Mouse (Mus musculus) right cerebral cortex, postnatal 10 days (tissue): ENCODE results near the gene Vmn1r170.
"Not testable (repeated sequence)": the region's sequence is repeated elsewhere in the genome, so short reads cannot be mapped to it uniquely, and the experiment has no call there.

Experiments used
- DNase-seq, 2 experiments: peaks; one replicate each; pipeline ENCODE4 v3.0.0; 2021; ENCODE audit warnings: low spot score in 2 of 2

Gene Vmn1r170

DNA sequence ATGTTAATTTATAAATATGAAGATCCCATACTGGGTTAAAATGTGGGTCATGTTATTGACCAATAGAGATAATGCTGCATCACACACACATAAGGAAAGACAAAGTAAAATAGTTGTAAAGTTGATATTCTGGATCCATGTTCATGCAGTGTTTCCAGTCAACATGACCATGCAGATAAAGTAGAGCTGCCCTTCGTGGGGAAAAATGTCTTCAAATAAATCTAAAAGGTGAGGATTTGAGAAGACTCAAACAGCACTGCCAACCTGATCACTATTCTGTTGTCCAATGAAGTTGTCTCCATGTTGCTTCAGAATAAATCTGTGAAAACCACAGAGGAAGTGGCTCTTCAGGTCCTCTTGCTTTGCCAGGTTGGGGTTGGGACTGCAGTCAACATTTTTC, at the start of gene Vmn1r170:
Gene Vmn1r170 (plus strand): TSS at position 301 of the 400 bp plus-strand sequence.
- not testable (repeated sequence) for DNase-seq

- DNase-seq: not testable (repeated sequence)
Measured at GRCm38 (mm10) chr7:23575226-23575625, 30.7 kb upstream of the Vmn1r170 start, which contains the start of gene Vmn1r169. Vmn1r169 (plus strand) TSS chr7:23575526.

GRCm38 (mm10) chr7:23630422-23630821, 24.4 kb downstream of the Vmn1r170 start, which contains the start of gene Vmn1r171:
Vmn1r171 (plus strand) TSS chr7:23630722.
- DNase-seq: no peak
